Mouse (Mus musculus) cerebellum, postnatal 25 days (tissue): ENCODE measurements around the gene Usmg5.

Experiments
- DNase-seq, 2 experiments: peaks; one replicate each; pipeline ENCODE4 v3.0.0; 2021; ENCODE audit warnings: mixed read lengths in 2 of 2

Gene Usmg5

GRCm38 (mm10) chr19:47053471-47053870, 37.0 kb downstream of the Usmg5 start:
- no peak for DNase-seq

GRCm38 (mm10) chr19:47052927-47053326, 37.5 kb downstream of the Usmg5 start:
- no peak for DNase-seq

- DNase-seq: peak; percentile 92 to 94
Observed at GRCm38 (mm10) chr19:47050271-47051032, 40.0 kb downstream of the Usmg5 start, which contains the start of gene Pcgf6. Gene Pcgf6, minus strand, starts transcription at chr19:47050906.

GRCm38 (mm10) chr19:47049840-47050239, 40.6 kb downstream of the Usmg5 start:
- DNase-seq: peak in 1 of 2 experiments; percentile 9

GRCm38 (mm10) chr19:47049061-47049460, 41.4 kb downstream of the Usmg5 start:
- no peak for DNase-seq

GRCm38 (mm10) chr19:47047236-47047833, 43.1 kb downstream of the Usmg5 start:
- DNase-seq: no peak

- no peak for DNase-seq
Observed at GRCm38 (mm10) chr19:47046343-47046742, 44.1 kb downstream of the Usmg5 start.

GRCm38 (mm10) chr19:47043608-47044007, 46.8 kb downstream of the Usmg5 start:
- no peak for DNase-seq

GRCm38 (mm10) chr19:47040720-47041473, 49.5 kb downstream of the Usmg5 start:
- no peak for DNase-seq

- no peak for DNase-seq
Observed at GRCm38 (mm10) chr19:47036596-47036995, 53.9 kb downstream of the Usmg5 start.

- no peak for DNase-seq
Observed at GRCm38 (mm10) chr19:47034916-47035315, 55.5 kb downstream of the Usmg5 start.
